Mouse (Mus musculus): ENCODE results near the gene 6430550D23Rik.

Gene 6430550D23Rik

GRCm38 (mm10) chr2:156007888-156008532 is at the start of gene 6430550D23Rik, which contains the start of gene Ergic3:
Gene 6430550D23Rik (minus strand): TSS chr2:156007977.
Gene Ergic3 (plus strand): TSS chr2:156008045.
- DNase-seq (ENCODE audit: low spot score): peak; percentile 98

DNA sequence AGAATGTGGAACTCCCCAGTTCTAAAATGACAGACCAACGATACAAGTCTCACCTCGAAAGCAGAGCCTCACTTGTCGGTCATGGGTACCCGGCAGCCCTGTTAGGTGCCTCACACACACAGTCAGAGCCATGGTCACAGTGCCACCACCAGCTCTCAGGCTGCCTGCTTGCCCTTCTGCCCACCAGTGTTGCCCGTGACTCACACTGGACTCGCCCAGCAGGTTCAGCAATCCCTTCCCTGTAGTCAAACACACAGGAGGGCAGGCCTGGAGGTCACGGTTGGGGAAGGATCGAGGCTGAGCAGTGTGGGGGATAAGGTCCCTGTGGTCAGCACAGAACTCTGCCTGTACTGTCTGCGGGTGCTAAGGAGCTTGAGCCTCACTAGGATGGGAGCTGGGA is 45.0 kb upstream of the 6430550D23Rik start, which contains the start of gene Fer1l4:
Gene Fer1l4, minus strand, starts transcription at position 132 of the 400 bp plus-strand sequence.
- DNase-seq (ENCODE audit: low spot score): no peak

- no peak for DNase-seq (ENCODE audit: low spot score)
Measured at GRCm38 (mm10) chr2:156047929-156048328, 40.2 kb upstream of the 6430550D23Rik start.

- DNase-seq (ENCODE audit: low spot score): no peak
Measured at GRCm38 (mm10) chr2:156042903-156043302, 35.1 kb upstream of the 6430550D23Rik start.

- no peak for DNase-seq (ENCODE audit: low spot score)
Measured at GRCm38 (mm10) chr2:156039390-156039789, 31.6 kb upstream of the 6430550D23Rik start.

GRCm38 (mm10) chr2:156025482-156025881 is 17.7 kb upstream of the 6430550D23Rik start:
- no peak for DNase-seq (ENCODE audit: low spot score)

DNA sequence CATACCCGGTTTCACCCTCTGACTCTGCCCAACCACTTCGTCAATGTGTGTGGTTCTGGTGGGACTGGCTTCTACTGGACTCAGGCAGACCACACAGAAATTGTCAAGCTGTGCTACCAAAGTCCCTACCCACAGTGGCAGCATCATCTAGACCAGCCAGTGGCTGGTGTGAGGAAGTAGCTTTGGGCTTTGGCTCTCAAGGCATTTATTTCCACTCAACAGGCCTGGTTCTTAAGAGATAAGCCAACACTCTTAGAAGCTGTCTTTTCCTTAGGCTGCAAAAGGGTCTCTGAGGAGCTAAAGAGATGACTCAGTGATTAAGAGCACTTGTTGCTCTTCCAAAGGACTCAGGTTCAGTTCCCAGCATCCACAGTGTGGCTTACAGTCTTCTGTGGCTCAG is 14.0 kb upstream of the 6430550D23Rik start:
- no peak for DNase-seq (ENCODE audit: low spot score)

DNA sequence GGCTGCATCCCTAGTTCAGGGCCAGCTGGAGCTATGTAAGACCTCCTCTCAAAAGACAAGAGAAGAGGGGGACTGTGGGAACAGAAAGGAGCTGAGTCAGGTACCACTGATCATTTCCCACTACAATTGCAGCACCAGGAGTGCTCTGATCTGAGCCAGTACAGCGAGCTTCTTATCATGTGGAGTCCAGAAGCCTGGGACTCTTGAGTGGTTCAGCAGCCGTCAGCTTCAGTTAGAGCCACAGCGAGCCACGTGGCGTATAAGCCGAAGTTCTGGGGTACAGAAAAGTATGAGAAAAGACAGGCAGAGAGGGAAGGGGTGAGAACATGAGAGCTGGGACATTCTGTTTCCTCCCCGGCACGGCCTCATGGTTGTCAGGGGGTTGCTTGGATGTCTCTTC is 13.4 kb upstream of the 6430550D23Rik start:
- DNase-seq (ENCODE audit: low spot score): no peak

GRCm38 (mm10) chr2:156018106-156018505 is 10.3 kb upstream of the 6430550D23Rik start:
- no peak for DNase-seq (ENCODE audit: low spot score)

DNA sequence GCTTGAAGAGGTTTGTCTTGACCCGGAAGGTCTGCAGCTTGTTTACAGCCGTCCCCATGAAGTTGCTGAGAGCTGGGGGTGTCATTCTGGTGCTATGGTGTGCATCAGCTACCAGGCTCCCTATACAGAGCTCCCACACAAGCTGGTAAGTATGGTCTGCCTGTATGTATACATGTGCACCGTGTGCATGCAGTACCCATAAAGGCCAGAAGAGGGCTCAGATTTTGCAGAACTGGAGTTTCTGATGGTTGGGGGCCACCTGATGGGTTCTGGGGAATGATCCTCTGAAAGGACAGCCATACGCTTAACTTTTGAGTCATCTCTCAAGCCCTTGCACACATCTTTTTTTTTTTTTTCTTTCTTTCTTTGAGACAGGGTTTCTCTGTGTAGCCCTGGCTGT is 2.4 kb downstream of the 6430550D23Rik start:
- DNase-seq (ENCODE audit: low spot score): no peak

GRCm38 (mm10) chr2:155991863-155992321 is 15.9 kb downstream of the 6430550D23Rik start:
- peak; percentile 51 for DNase-seq (ENCODE audit: low spot score)

GRCm38 (mm10) chr2:155991151-155991550 is 16.6 kb downstream of the 6430550D23Rik start:
- no peak for DNase-seq (ENCODE audit: low spot score)

DNA sequence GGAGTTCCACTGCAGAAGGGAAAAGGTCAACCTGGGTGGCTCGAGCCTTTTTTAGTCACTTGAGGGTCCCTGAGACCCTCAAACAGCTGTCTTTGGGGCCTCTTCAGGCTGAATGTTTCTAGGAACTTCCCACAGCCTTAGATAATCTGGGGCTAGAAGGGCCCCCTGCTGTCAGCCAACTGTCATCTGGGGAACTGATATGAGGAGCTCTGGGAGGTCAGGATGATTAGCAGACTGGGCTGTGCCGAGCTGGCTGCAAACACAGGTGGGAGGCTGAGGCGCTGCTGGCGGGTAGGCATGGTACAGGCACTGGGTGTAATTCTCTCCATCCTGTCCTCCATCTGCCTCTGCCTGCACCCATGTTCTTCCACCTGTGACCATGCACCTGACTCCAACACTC is 18.7 kb downstream of the 6430550D23Rik start:
- no peak for DNase-seq (ENCODE audit: low spot score)

- no peak for DNase-seq (ENCODE audit: low spot score)
Measured at GRCm38 (mm10) chr2:155987131-155987530, 20.6 kb downstream of the 6430550D23Rik start.

GRCm38 (mm10) chr2:155985776-155986175 is 22.0 kb downstream of the 6430550D23Rik start:
- DNase-seq (ENCODE audit: low spot score): no peak

DNA sequence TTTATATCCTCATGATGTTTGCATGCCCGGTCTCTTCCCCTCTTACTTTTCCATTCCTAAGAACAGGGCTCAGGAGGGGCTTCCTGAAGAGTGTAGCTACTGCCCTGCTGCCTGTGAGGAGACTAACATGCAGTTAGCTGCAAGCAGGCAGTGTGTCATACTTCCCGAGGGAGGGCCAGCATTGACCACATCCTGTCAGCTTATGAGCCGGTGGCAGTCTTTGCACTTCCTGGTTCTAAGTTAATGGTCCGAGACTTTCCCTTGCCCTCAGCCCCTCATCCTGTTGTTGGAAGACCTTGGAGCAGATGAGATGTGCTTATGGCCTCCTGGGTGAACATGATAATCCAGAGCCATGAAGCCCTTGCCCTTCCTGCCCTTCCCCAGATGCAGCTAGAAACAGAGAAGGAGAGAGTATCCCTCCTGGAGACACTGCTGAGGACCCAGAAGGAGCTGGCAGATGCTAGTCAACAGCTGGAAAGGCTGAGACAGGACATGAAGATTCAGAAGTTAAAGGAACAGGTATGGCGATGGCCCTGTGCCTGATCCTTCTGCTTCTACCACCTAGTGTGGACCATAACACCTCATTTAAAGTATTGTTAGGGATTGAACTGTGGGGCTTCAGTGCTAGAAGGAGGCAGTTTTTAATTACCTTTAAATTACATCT is 28.3 kb downstream of the 6430550D23Rik start:
- DNase-seq (ENCODE audit: low spot score): peak; percentile 40

DNA sequence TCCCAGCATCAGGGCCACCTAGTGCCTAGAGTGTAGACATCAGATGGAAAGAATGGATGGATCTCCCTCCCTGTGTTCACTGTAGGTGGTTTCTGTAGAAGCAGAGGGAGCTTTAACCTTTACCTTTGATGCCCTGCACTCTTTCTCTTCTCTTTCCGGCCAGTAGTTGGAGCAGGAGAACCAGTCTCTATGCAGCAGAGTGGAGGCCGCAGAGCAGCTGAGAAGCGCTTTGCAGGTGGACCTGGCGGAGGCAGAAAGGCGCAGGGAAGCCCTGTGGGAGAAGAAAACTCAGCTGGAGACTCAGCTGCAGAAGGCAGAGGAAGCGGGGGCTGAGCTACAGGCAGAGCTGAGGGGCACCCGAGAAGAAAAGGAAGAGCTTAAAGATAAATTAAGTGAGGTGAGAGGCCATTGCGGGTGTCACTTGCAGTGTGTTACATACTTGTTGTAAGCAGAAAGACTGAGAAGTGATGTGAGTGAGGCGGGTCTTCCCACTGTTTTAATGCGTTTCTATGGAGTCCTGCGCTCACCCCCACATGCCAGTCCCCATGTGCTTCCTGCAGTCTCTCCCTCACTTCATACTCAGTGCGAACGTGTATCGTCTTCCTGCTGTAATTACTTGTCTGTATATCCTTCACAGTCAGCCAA is 33.6 kb downstream of the 6430550D23Rik start:
- DNase-seq (ENCODE audit: low spot score): no peak

DNA sequence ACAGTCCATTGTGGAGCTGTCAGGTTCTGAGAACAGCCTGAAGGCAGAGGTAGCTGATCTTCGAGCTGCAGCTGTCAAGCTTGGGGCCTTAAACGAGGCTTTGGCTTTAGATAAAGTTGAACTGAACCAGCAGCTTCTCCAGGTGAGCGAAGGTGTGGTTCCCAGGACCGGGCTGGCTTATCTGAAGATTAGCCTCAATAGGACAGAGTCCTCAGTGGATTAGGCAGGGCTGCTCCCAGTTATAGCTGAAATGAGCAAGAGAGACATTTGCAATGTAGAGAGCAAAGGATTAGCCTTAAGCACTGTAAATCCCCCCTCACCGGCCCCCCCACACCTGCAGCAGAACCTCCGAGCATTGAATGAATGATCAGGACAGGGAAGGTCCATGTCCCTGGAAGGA is 34.4 kb downstream of the 6430550D23Rik start:
- no peak for DNase-seq (ENCODE audit: low spot score)

GRCm38 (mm10) chr2:155962991-155963390 is 44.8 kb downstream of the 6430550D23Rik start:
- no peak for DNase-seq (ENCODE audit: low spot score)

GRCm38 (mm10) chr2:155961862-155962261 is 45.9 kb downstream of the 6430550D23Rik start:
- DNase-seq (ENCODE audit: low spot score): no peak

GRCm38 (mm10) chr2:155959981-155960380 is 47.8 kb downstream of the 6430550D23Rik start:
- no peak for DNase-seq (ENCODE audit: low spot score)

- DNase-seq (ENCODE audit: low spot score): peak; percentile 87
Measured at GRCm38 (mm10) chr2:155956134-155957059, 51.4 kb downstream of the 6430550D23Rik start, which contains the start of gene Cep250. Gene Cep250 (plus strand): TSS chr2:155956458.
